Mouse (Mus musculus): ENCODE data around the gene Ak4. TPM values are rescaled to one million over a fixed set of nuclear protein-coding genes. Genes with fewer than 3 reads are reported as not detected.

Gene Ak4
- polyA plus RNA-seq, 1 experiment from 2014 or later: 7.5 TPM

- H3K9me3 ChIP-seq (replicated peaks; ENCODE audit: control insufficient read depth, low read length): no peaks in the 10 kb centered on the region
- 94% methylated on average over 4 of the region's 4 CpGs for WGBS
- H3K27me3 ChIP-seq (ENCODE audit: control insufficient read depth, insufficient read depth, low read length): no peaks in the 10 kb centered on the region
- ATAC-seq (replicated peaks; ENCODE audit: insufficient number of reproducible peaks, low FRiP score, low TSS enrichment, low read depth) (no peak), DNase-seq (ENCODE audit: low spot score) (no peak)
- no peak overlapping the region for H3K4me3 ChIP-seq (ENCODE audit: low read depth, low read length)
- H3K4me2 ChIP-seq (ENCODE audit: low read depth, low read length): no peak overlapping the region
- no peak overlapping the region for H3K9ac ChIP-seq (replicated peaks; ENCODE audit: low read length)
- H3K4me1 ChIP-seq (ENCODE audit: control insufficient read depth, insufficient read depth, low read length): no peaks in the 10 kb centered on the region
- H3K27ac ChIP-seq (replicated peaks; ENCODE audit: low read depth, low read length): no peak overlapping the region
- no peaks in the 10 kb centered on the region for H3K36me3 ChIP-seq (replicated peaks; ENCODE audit: control insufficient read depth, insufficient read depth, low read depth, low read length)
Measured at GRCm38 (mm10) chr4:101451089-101451488, 32.0 kb downstream of the Ak4 start.

DNA sequence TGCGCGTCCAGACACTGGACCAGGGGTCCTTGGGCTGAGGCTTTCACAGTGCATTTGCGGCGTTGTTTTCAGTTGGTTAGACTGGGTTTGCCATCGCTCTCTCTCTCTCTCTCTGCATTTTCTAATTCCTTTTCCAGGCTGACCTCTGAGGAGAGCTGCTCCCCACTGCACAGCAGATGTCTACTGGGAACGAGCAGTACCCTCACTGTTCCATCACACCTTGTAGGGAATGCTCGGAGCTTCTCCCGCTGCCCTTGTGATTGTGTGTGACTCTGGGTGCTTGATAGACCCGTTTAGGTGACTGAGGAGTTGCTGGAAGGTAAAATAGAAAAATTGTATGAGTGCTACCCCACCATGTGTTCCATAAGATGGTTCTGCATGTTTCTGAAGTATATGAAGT, 33.8 kb downstream of the Ak4 start:
- H3K9me3 ChIP-seq (replicated peaks; ENCODE audit: control insufficient read depth, low read length): no peaks in the 10 kb centered on the region
- no peaks in the 10 kb centered on the region for H3K4me1 ChIP-seq (ENCODE audit: control insufficient read depth, insufficient read depth, low read length)
- H3K36me3 ChIP-seq (replicated peaks; ENCODE audit: control insufficient read depth, insufficient read depth, low read depth, low read length): no peaks in the 10 kb centered on the region
- no peak overlapping the region for H3K9ac ChIP-seq (replicated peaks; ENCODE audit: low read length)
- DNase-seq (ENCODE audit: low spot score) (no peak), ATAC-seq (replicated peaks; ENCODE audit: insufficient number of reproducible peaks, low FRiP score, low TSS enrichment, low read depth) (no peak)
- no peaks in the 10 kb centered on the region for H3K27me3 ChIP-seq (ENCODE audit: control insufficient read depth, insufficient read depth, low read length)
- 93% methylated on average over 9 of the region's 9 CpGs for WGBS
- no peak overlapping the region for H3K4me3 ChIP-seq (ENCODE audit: low read depth, low read length)
- no peak overlapping the region for H3K27ac ChIP-seq (replicated peaks; ENCODE audit: low read depth, low read length)
- H3K4me2 ChIP-seq (ENCODE audit: low read depth, low read length): no peak overlapping the region

DNA sequence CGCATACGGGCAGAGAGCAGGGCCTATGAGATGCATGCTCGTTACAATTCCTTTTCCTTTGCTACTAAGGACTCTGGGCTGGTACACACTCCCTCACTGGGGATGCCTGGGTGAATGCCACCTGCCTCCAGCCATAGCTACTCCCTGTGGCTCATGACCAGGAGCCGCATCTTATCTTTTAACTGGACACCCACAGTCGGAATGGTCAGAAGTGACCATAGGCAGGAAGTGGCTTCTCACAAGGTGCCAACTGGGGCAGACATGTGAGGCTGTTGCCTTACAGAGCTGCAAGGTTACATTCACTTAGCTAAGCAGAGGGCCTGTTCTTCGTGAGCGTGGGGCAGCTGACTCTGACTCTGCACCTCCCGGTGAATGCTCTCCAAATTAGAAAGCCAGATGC, 38.1 kb downstream of the Ak4 start:
- H3K9me3 ChIP-seq (replicated peaks; ENCODE audit: control insufficient read depth, low read length): no peaks in the 10 kb centered on the region
- WGBS: 90% methylated on average over 8 of the region's 8 CpGs
- DNase-seq (ENCODE audit: low spot score): no peak
- no peaks in the 10 kb centered on the region for H3K36me3 ChIP-seq (replicated peaks; ENCODE audit: control insufficient read depth, insufficient read depth, low read depth, low read length)
- H3K4me1 ChIP-seq (ENCODE audit: control insufficient read depth, insufficient read depth, low read length): no peaks in the 10 kb centered on the region
- H3K27ac ChIP-seq (replicated peaks; ENCODE audit: low read depth, low read length): no peak overlapping the region
- no peaks in the 10 kb centered on the region for H3K27me3 ChIP-seq (ENCODE audit: control insufficient read depth, insufficient read depth, low read length)
- no peak overlapping the region for H3K4me3 ChIP-seq (ENCODE audit: low read depth, low read length)
- no peak overlapping the region for H3K4me2 ChIP-seq (ENCODE audit: low read depth, low read length)
- no peak for ATAC-seq (replicated peaks; ENCODE audit: insufficient number of reproducible peaks, low FRiP score, low TSS enrichment, low read depth)
- no peak overlapping the region for H3K9ac ChIP-seq (replicated peaks; ENCODE audit: low read length)

GRCm38 (mm10) chr4:101458341-101458740, 39.3 kb downstream of the Ak4 start:
- H3K4me3 ChIP-seq (ENCODE audit: low read depth, low read length): no peak overlapping the region
- no peak overlapping the region for H3K27ac ChIP-seq (replicated peaks; ENCODE audit: low read depth, low read length)
- H3K9ac ChIP-seq (replicated peaks; ENCODE audit: low read length): no peak overlapping the region
- no peaks in the 10 kb centered on the region for H3K27me3 ChIP-seq (ENCODE audit: control insufficient read depth, insufficient read depth, low read length)
- H3K36me3 ChIP-seq (replicated peaks; ENCODE audit: control insufficient read depth, insufficient read depth, low read depth, low read length): no peaks in the 10 kb centered on the region
- no peak overlapping the region for H3K4me2 ChIP-seq (ENCODE audit: low read depth, low read length)
- H3K4me1 ChIP-seq (ENCODE audit: control insufficient read depth, insufficient read depth, low read length): no peaks in the 10 kb centered on the region
- ATAC-seq (replicated peaks; ENCODE audit: insufficient number of reproducible peaks, low FRiP score, low TSS enrichment, low read depth) (no peak), DNase-seq (ENCODE audit: low spot score) (peak; percentile 68)
- WGBS: 56% methylated on average over 2 of the region's 2 CpGs
- no peaks in the 10 kb centered on the region for H3K9me3 ChIP-seq (replicated peaks; ENCODE audit: control insufficient read depth, low read length)

DNA sequence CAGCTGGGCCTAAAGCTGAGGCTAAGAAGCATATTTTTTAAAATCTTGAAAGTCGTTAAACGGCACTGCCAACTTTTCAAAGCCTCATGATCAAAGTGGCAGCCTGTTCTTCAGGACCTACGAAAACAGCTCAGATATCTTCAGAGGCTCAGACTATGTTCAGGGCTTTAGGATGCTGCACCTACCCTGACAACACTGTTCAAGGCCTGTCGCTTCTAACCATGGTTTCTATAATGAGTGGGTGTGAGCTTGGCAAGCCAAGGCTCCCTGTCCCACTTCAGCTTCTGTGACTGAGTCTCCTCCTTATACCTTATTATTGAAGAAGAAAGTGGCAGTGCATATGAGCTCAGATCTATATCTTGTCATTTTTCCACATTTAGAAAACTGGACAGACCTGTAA, 40.3 kb downstream of the Ak4 start:
- ATAC-seq (replicated peaks; ENCODE audit: insufficient number of reproducible peaks, low FRiP score, low TSS enrichment, low read depth) (no peak), DNase-seq (ENCODE audit: low spot score) (no peak)
- Histone ChIP-seq H3K27ac (replicated peaks; ENCODE audit: low read depth, low read length) (no peak overlapping the region), H3K4me1 (ENCODE audit: control insufficient read depth, insufficient read depth, low read length) (no peaks in the 10 kb centered on the region), H3K27me3 (ENCODE audit: control insufficient read depth, insufficient read depth, low read length) (no peaks in the 10 kb centered on the region), H3K9ac (replicated peaks; ENCODE audit: low read length) (no peak overlapping the region), H3K4me3 (ENCODE audit: low read depth, low read length) (no peak overlapping the region), H3K9me3 (replicated peaks; ENCODE audit: control insufficient read depth, low read length) (no peaks in the 10 kb centered on the region), H3K36me3 (replicated peaks; ENCODE audit: control insufficient read depth, insufficient read depth, low read depth, low read length) (no peaks in the 10 kb centered on the region), H3K4me2 (ENCODE audit: low read depth, low read length) (no peak overlapping the region)
- 90% methylated on average over 4 of the region's 4 CpGs for WGBS

- H3K4me3 ChIP-seq (ENCODE audit: low read depth, low read length): no peak overlapping the region
- DNase-seq (ENCODE audit: low spot score): no peak
- no peaks in the 10 kb centered on the region for H3K27me3 ChIP-seq (ENCODE audit: control insufficient read depth, insufficient read depth, low read length)
- H3K27ac ChIP-seq (replicated peaks; ENCODE audit: low read depth, low read length): no peak overlapping the region
- no peak overlapping the region for H3K4me2 ChIP-seq (ENCODE audit: low read depth, low read length)
- ATAC-seq (replicated peaks; ENCODE audit: insufficient number of reproducible peaks, low FRiP score, low TSS enrichment, low read depth): no peak
- no peak overlapping the region for H3K9ac ChIP-seq (replicated peaks; ENCODE audit: low read length)
- H3K4me1 ChIP-seq (ENCODE audit: control insufficient read depth, insufficient read depth, low read length): no peaks in the 10 kb centered on the region
- no peaks in the 10 kb centered on the region for H3K36me3 ChIP-seq (replicated peaks; ENCODE audit: control insufficient read depth, insufficient read depth, low read depth, low read length)
- H3K9me3 ChIP-seq (replicated peaks; ENCODE audit: control insufficient read depth, low read length): no peaks in the 10 kb centered on the region
- whole genome bisulfite sequencing: 93% methylated on average over 1 of the region's 1 CpGs
Measured at GRCm38 (mm10) chr4:101460114-101460513, 41.0 kb downstream of the Ak4 start.

DNA sequence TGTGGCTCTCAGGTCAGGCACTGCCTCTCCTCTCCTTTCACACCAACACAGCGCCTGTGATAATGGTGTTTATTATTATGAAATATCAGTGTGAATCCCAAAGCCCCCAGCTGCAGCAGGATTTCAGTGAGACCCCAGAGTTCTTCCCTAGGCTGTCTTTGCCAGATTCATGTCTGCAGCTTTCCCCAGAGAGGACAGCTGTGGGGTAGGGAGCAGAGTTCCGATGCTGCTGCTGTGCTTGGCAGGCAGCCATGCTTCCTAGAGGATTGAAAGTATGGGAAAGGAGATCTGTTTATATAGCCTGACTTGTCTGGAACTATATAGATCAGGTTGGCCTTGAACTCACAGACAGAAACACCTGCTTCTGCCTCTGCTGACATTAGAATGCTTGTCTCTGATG, 43.0 kb downstream of the Ak4 start:
- no peak overlapping the region for H3K27ac ChIP-seq (replicated peaks; ENCODE audit: low read depth, low read length)
- H3K4me2 ChIP-seq (ENCODE audit: low read depth, low read length): no peak overlapping the region
- H3K9me3 ChIP-seq (replicated peaks; ENCODE audit: control insufficient read depth, low read length): no peaks in the 10 kb centered on the region
- DNase-seq (ENCODE audit: low spot score): no peak
- no peak for ATAC-seq (replicated peaks; ENCODE audit: insufficient number of reproducible peaks, low FRiP score, low TSS enrichment, low read depth)
- no peak overlapping the region for H3K4me3 ChIP-seq (ENCODE audit: low read depth, low read length)
- H3K4me1 ChIP-seq (ENCODE audit: control insufficient read depth, insufficient read depth, low read length): no peaks in the 10 kb centered on the region; the same call in 1 of the 2 replicates
- no peak overlapping the region for H3K9ac ChIP-seq (replicated peaks; ENCODE audit: low read length)
- 87% methylated on average over 2 of the region's 2 CpGs for WGBS
- no peaks in the 10 kb centered on the region for H3K36me3 ChIP-seq (replicated peaks; ENCODE audit: control insufficient read depth, insufficient read depth, low read depth, low read length)
- H3K27me3 ChIP-seq (ENCODE audit: control insufficient read depth, insufficient read depth, low read length): no peaks in the 10 kb centered on the region

DNA sequence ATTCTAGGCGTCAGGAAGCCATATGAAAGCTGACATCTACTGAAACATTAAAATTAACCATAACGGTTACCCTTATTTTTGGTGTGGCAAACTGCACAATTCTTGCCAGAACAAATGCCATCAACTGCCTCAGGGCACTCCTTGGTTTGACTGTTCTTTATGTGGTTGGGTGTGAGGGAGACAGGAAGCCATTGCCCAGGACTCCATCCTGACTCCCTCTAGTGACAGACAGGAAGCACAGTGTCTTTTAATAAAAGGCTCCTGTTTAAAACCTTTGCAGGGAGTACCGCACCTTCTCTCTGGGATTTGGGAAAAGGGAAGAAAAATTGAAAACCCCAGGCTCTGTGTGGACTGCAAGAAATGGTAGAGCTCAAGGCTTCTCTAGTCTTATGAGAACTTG, 47.2 kb downstream of the Ak4 start:
- no peak overlapping the region for H3K4me2 ChIP-seq (ENCODE audit: low read depth, low read length)
- H3K9ac ChIP-seq (replicated peaks; ENCODE audit: low read length): no peak overlapping the region
- ATAC-seq (replicated peaks; ENCODE audit: insufficient number of reproducible peaks, low FRiP score, low TSS enrichment, low read depth): no peak
- no peaks in the 10 kb centered on the region for H3K36me3 ChIP-seq (replicated peaks; ENCODE audit: control insufficient read depth, insufficient read depth, low read depth, low read length)
- H3K9me3 ChIP-seq (replicated peaks; ENCODE audit: control insufficient read depth, low read length): no peaks in the 10 kb centered on the region
- H3K27ac ChIP-seq (replicated peaks; ENCODE audit: low read depth, low read length): no peak overlapping the region
- H3K4me1 ChIP-seq (ENCODE audit: control insufficient read depth, insufficient read depth, low read length): no peaks in the 10 kb centered on the region; the same call in 1 of the 2 replicates
- no peak for DNase-seq (ENCODE audit: low spot score)
- no peak overlapping the region for H3K4me3 ChIP-seq (ENCODE audit: low read depth, low read length)
- 63% methylated on average over 3 of the region's 3 CpGs for WGBS
- no peaks in the 10 kb centered on the region for H3K27me3 ChIP-seq (ENCODE audit: control insufficient read depth, insufficient read depth, low read length)
